Mouse (Mus musculus) embryo, embryonic 10.5 days (tissue): ENCODE measurements around the gene Mrpl43.

ENCODE experiments used
- DNase-seq: peaks from one replicate; pipeline ENCODE4 v3.0.0-alpha.2; 2015; ENCODE audit warnings: low spot score

Mrpl43 gene

GRCm38 (mm10) chr19:45029571-45029970, 23.3 kb upstream of the Mrpl43 start:
- DNase-seq, result no peak

GRCm38 (mm10) chr19:45028746-45029145, 22.5 kb upstream of the Mrpl43 start:
- no peak for DNase-seq

- no peak for DNase-seq
These were observed 21.6 kb upstream of the Mrpl43 start for GRCm38 (mm10) chr19:45027848-45028247.

GRCm38 (mm10) chr19:45026958-45027670, 20.9 kb upstream of the Mrpl43 start:
- no peak for DNase-seq

- no peak for DNase-seq
These were observed 19.8 kb upstream of the Mrpl43 start for GRCm38 (mm10) chr19:45025937-45026568.

GRCm38 (mm10) chr19:45024775-45025174, 18.5 kb upstream of the Mrpl43 start:
- DNase-seq, result no peak

- DNase-seq, result no peak
These were observed 17.8 kb upstream of the Mrpl43 start for GRCm38 (mm10) chr19:45023993-45024392.

GRCm38 (mm10) chr19:45021362-45021761, 15.1 kb upstream of the Mrpl43 start:
- no peak for DNase-seq

GRCm38 (mm10) chr19:45020348-45020747, 14.1 kb upstream of the Mrpl43 start:
- no peak for DNase-seq

- peak; percentile 72 for DNase-seq
These were observed 12.1 kb upstream of the Mrpl43 start for GRCm38 (mm10) chr19:45018351-45018831.

- peak; percentile 85 for DNase-seq
These were observed 11.7 kb upstream of the Mrpl43 start for GRCm38 (mm10) chr19:45017909-45018308.

GRCm38 (mm10) chr19:45017216-45017771, 11.1 kb upstream of the Mrpl43 start:
- DNase-seq, result peak; percentile 91

GRCm38 (mm10) chr19:45016341-45017215, 10.3 kb upstream of the Mrpl43 start:
- DNase-seq, result peak; percentile 80

- DNase-seq, result peak; percentile 57
These were observed 9.5 kb upstream of the Mrpl43 start for GRCm38 (mm10) chr19:45015518-45016281.

- DNase-seq, result peak; percentile 62
These were observed 8.8 kb upstream of the Mrpl43 start for GRCm38 (mm10) chr19:45014981-45015402.

GRCm38 (mm10) chr19:45014335-45014971, 8.2 kb upstream of the Mrpl43 start, which contains the start of gene Lzts2:
Gene Lzts2, plus strand, starts transcription at chr19:45014414.
- peak; percentile 57 for DNase-seq

GRCm38 (mm10) chr19:45013581-45014225, 7.5 kb upstream of the Mrpl43 start:
- peak; percentile 36 for DNase-seq

GRCm38 (mm10) chr19:45012636-45013035, 6.4 kb upstream of the Mrpl43 start:
- DNase-seq, result peak; percentile 76

- no peak for DNase-seq
These were observed 6.0 kb upstream of the Mrpl43 start for GRCm38 (mm10) chr19:45012219-45012618.

GRCm38 (mm10) chr19:45010646-45011045, 4.4 kb upstream of the Mrpl43 start:
- no peak for DNase-seq
